Mouse (Mus musculus): Measurements from ENCODE around the gene Otud7a.

Otud7a gene

GRCm38 (mm10) chr7:63687056-63687455 is 242.5 kb downstream of the Otud7a start:
- in situ Hi-C loops (cut with MseI, MboI), result no loop called here

- in situ Hi-C loops (cut with MseI, MboI), result no loop called here
Measured at GRCm38 (mm10) chr7:63697921-63698320, 253.4 kb downstream of the Otud7a start.

GRCm38 (mm10) chr7:63717903-63718302 is 273.4 kb downstream of the Otud7a start:
- in situ Hi-C loops (cut with MseI, MboI), result no loop called here

GRCm38 (mm10) chr7:63719183-63719944 is 274.8 kb downstream of the Otud7a start:
- in situ Hi-C loops (cut with MseI, MboI), result no loop called here

GRCm38 (mm10) chr7:63720682-63721081 is 276.1 kb downstream of the Otud7a start:
- in situ Hi-C loops (cut with MseI, MboI), result no loop called here

- in situ Hi-C loops (cut with MseI, MboI), result no loop called here
Measured at GRCm38 (mm10) chr7:63725040-63725729, 280.6 kb downstream of the Otud7a start.

- in situ Hi-C loops (cut with MseI, MboI), result no loop called here
Measured at GRCm38 (mm10) chr7:63729605-63730004, 285.1 kb downstream of the Otud7a start.

- in situ Hi-C loops (cut with MseI, MboI), result no loop called here
Measured at GRCm38 (mm10) chr7:63730012-63730411, 285.5 kb downstream of the Otud7a start.

- in situ Hi-C loops (cut with MseI, MboI), result no loop called here
Measured at GRCm38 (mm10) chr7:63737725-63738124, 293.2 kb downstream of the Otud7a start.

GRCm38 (mm10) chr7:63738142-63738541 is 293.6 kb downstream of the Otud7a start:
- in situ Hi-C loops (cut with MseI, MboI), result no loop called here

GRCm38 (mm10) chr7:63743116-63743515 is 298.6 kb downstream of the Otud7a start:
- in situ Hi-C loops (cut with MseI, MboI), result no loop called here

GRCm38 (mm10) chr7:63752081-63752480 is 307.5 kb downstream of the Otud7a start:
- in situ Hi-C loops (cut with MseI, MboI), result loop anchor here in 1 of 2 experiments (25.0 kb wide), 1 partner anchor 185 kb away; the partner anchor contains the start of gene Klf13

GRCm38 (mm10) chr7:63753274-63753751 is 308.8 kb downstream of the Otud7a start:
- in situ Hi-C loops (cut with MseI, MboI), result loop anchor here in 1 of 2 experiments (25.0 kb wide), 1 partner anchor 184 kb away; the partner anchor contains the start of gene Klf13

GRCm38 (mm10) chr7:63754573-63755475 is 310.3 kb downstream of the Otud7a start:
- in situ Hi-C loops (cut with MseI, MboI), result loop anchor here in 1 of 2 experiments (25.0 kb wide), 1 partner anchor 182 kb away; the partner anchor contains the start of gene Klf13

- in situ Hi-C loops (cut with MseI, MboI), result loop anchor here in 1 of 2 experiments (25.0 kb wide), 1 partner anchor 182 kb away; the partner anchor contains the start of gene Klf13
Measured at GRCm38 (mm10) chr7:63755476-63755948, 311.0 kb downstream of the Otud7a start.

- in situ Hi-C loops (cut with MseI, MboI), result loop anchor here in 1 of 2 experiments (25.0 kb wide), 1 partner anchor 180 kb away; the partner anchor contains the start of gene Klf13
Measured at GRCm38 (mm10) chr7:63757136-63757677, 312.7 kb downstream of the Otud7a start.

- in situ Hi-C loops (cut with MseI, MboI), result loop anchor here in 1 of 2 experiments (25.0 kb wide), 1 partner anchor 180 kb away; the partner anchor contains the start of gene Klf13
Measured at GRCm38 (mm10) chr7:63757678-63758239, 313.2 kb downstream of the Otud7a start.

GRCm38 (mm10) chr7:63758240-63758826 is 313.8 kb downstream of the Otud7a start:
- in situ Hi-C loops (cut with MseI, MboI), result loop anchor here in 1 of 2 experiments (25.0 kb wide), 1 partner anchor 179 kb away; the partner anchor contains the start of gene Klf13

- in situ Hi-C loops (cut with MseI, MboI), result loop anchor here in 1 of 2 experiments (25.0 kb wide), 1 partner anchor 178 kb away; the partner anchor contains the start of gene Klf13
Measured at GRCm38 (mm10) chr7:63759606-63760005, 315.1 kb downstream of the Otud7a start.

GRCm38 (mm10) chr7:63762529-63762928 is 318.0 kb downstream of the Otud7a start:
- in situ Hi-C loops (cut with MseI, MboI), result loop anchor here in 1 of 2 experiments (25.0 kb wide), 1 partner anchor 175 kb away; the partner anchor contains the start of gene Klf13
